Mouse (Mus musculus) cortical plate, adult 2 months (tissue): Measurements from ENCODE around the gene Pla2g3. TPM values are rescaled to one million over a fixed set of nuclear protein-coding genes. Genes with fewer than 3 reads are reported as not detected.

ENCODE experiments used
- H3K27ac ChIP-seq: fragments of 200-500 bp; 2 replicates; pipeline ENCODE4 v1.5.1; 2012; ENCODE audit warnings: low read length, control low read depth, inconsistent platforms; ENCODE audit not compliant: insufficient read depth
- H3K4me1 ChIP-seq: fragments of 200-500 bp; 2 replicates; pipeline ENCODE4 v1.6.1; 2011; ENCODE audit warnings: low read length; ENCODE audit not compliant: control insufficient read depth, insufficient read depth
- H3K4me3 ChIP-seq: fragments of 200-500 bp; 2 replicates; pipeline ENCODE4 v1.5.1; 2011; ENCODE audit warnings: mild to moderate bottlenecking, low read length, control low read depth; ENCODE audit not compliant: insufficient read depth
- CTCF ChIP-seq: fragments of 200-500 bp; IDR thresholded peaks from 2 replicates; pipeline ENCODE4 v1.5.1; 2011; ENCODE audit warnings: mild to moderate bottlenecking, control low read depth, low read length; ENCODE audit not compliant: insufficient read depth; ENCODE audit errors: extremely low read depth
- POLR2A ChIP-seq: fragments of 200-500 bp; IDR thresholded peaks from 2 replicates; pipeline ENCODE4 v1.6.1; 2011; ENCODE audit warnings: mild to moderate bottlenecking, low read length, control low read depth; ENCODE audit not compliant: insufficient read depth; ENCODE audit errors: extremely low read depth
- polyA plus RNA-seq: library from polyadenylated mRNA; depleted of rRNA; stranded (reverse); fragments of >200 nt; gene quantifications from 2 replicates; pipeline ENCODE4 v1.2.3, GENCODE M21; 2012

Gene Pla2g3
- polyA plus RNA-seq, 1 experiment, result 2.9 TPM

- Histone ChIP-seq H3K27ac (no peak overlapping the region), H3K4me1 (no peaks in the 10 kb centered on the region), H3K4me3 (no peak overlapping the region)
- TF ChIP-seq POLR2A (no peak), CTCF (no peak)
Measured at GRCm38 (mm10) chr11:3526207-3526606, 38.1 kb downstream of the Pla2g3 start.

DNA sequence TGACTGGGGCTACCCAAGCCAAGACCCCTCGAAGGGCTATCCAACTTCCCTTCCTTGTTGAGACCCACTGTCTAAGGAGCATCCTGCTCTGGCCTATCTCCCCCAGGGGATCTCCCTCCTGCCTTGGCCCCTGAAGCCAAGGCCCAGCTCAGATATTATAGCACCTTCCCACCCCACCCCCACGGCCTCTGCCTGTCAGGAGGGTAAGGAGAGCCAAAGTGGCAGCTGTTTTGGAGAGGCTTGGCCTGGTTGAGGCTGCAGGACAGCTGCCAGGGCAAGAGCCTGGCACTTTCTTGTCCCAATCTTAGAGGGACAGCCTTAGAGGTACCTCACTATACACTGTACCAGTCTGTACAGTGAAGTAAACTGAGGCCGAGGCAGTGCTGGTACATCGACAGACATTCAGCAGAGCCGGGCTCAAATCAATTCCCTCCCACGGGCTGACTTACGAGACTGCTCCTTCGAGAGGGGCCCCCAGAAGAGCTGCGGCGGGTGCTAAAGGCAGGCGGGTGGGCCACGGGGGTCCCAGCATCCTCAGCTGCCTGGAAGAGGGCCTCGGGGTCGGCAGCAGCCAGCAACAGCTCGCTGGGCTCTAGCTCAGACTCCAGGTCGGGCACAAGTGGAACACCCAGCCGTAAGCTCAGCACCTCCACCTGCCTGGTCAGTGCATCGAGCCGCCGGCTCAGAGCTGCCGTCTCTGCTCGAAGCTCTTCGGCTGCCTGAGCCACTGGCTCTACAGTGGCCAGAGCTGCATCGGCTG, 39.1 kb downstream of the Pla2g3 start:
- no peaks in the 10 kb centered on the region for H3K4me1 ChIP-seq
- H3K27ac ChIP-seq, result no peak overlapping the region
- H3K4me3 ChIP-seq, result no peak overlapping the region
- TF ChIP-seq CTCF (no peak), POLR2A (no peak)

DNA sequence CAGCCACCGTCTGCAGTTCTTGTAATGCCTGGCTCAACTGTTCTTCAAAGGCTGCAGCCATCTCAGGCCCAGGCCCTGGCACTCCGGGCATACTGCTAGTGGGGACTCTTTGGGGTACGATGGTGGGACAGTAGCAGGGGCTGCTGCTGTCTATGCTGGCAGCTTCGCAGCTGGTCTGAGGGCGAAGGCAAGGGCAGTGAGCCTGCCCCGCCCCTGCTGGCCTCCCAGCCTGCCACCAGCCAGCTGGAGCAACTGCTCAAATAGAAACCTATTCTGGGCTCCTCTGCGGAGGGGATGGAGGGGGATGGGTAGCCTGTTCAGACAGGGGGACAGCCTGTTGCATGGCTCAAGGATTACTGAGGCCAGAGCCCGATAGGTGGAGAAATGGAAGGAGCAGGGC, 39.7 kb downstream of the Pla2g3 start:
- no peak for TF ChIP-seq CTCF
- no peak overlapping the region for H3K27ac ChIP-seq

GRCm38 (mm10) chr11:3528208-3528607, 40.1 kb downstream of the Pla2g3 start:
- TF ChIP-seq CTCF, result no peak
- no peak for TF ChIP-seq POLR2A
- Histone ChIP-seq H3K4me3 (no peak overlapping the region), H3K4me1 (no peaks in the 10 kb centered on the region), H3K27ac (no peak overlapping the region)

More for the DNA sequence above, 39.7 kb downstream of the Pla2g3 start:
- H3K4me1 ChIP-seq, result no peaks in the 10 kb centered on the region
- no peak overlapping the region for H3K4me3 ChIP-seq

- TF ChIP-seq POLR2A, result no peak
- no peak for TF ChIP-seq CTCF
- no peak overlapping the region for H3K4me3 ChIP-seq
- H3K27ac ChIP-seq, result no peak overlapping the region
- no peaks in the 10 kb centered on the region for H3K4me1 ChIP-seq
Measured at GRCm38 (mm10) chr11:3529476-3530252, 41.6 kb downstream of the Pla2g3 start.

GRCm38 (mm10) chr11:3530731-3531130, 42.6 kb downstream of the Pla2g3 start:
- no peak for TF ChIP-seq POLR2A
- TF ChIP-seq CTCF, result no peak
- no peak overlapping the region for H3K27ac ChIP-seq
- H3K4me1 ChIP-seq, result no peaks in the 10 kb centered on the region
- no peak overlapping the region for H3K4me3 ChIP-seq

DNA sequence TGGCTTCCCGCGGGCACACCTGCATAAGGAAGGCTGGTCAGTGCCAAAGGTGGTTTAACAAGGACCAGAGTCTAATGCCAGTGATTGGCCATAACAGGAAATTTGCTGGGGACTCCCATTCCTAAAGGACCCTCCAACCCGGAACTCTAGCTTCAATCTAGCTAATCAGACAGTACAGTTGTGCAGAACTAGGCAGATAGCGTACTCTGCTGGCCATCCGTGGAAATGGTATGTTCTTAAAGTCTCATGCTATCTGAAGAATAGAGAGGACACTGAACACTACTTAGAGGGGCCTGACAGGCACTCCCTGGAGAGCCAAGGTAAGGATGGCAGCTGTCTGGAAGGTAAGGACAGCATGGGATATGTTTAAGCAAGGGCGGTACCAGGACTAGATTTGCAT, 43.5 kb downstream of the Pla2g3 start:
- TF ChIP-seq POLR2A (no peak), CTCF (peak; percentile 65)
- H3K4me3 ChIP-seq, result no peak overlapping the region
- no peaks in the 10 kb centered on the region for H3K4me1 ChIP-seq
- no peak overlapping the region for H3K27ac ChIP-seq

DNA sequence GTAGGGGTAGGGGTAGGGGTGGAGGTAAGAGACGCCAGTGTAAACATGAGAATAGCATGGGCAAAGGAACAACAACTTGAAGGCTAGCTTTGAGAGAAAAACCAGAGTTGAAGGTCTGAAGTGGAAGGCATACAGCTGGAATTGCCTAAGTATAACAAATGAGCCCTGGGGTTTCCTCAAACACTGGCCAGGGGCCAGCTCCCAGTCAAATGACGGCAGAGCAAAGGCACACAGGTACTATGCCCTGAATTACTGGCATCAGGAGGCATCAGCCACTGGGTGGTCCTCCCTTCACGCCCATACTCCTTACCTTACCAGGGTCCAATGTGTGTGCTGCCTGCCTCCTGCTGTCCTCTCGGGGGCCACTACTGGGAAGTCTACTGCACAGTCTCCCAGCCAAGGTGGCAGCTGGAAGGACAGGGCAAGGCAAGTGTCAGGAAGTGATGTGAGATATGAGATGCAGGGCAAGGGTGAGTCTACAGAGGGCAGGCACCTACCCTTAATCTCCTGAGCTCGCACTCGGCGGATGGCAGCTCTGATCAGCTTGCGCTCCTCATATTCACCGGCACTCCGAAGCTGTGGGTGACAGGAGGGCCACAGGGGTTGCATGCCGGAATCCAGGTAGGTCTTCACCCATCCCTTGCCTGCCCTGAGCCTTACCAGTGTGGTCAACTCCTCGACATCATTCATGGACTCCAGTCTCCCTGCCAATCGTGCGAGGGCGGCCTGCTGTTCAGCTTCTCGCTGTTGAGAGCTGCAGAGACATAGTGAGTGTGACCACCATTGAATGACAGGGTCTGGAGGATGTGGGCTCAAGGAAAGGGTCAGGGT, 44.2 kb downstream of the Pla2g3 start:
- Histone ChIP-seq H3K4me3 (no peak overlapping the region), H3K4me1 (no peaks in the 10 kb centered on the region), H3K27ac (no peak overlapping the region)
- TF ChIP-seq POLR2A (no peak), CTCF (no peak)

- H3K27ac ChIP-seq, result no peak overlapping the region
- TF ChIP-seq CTCF, result no peak
- no peak for TF ChIP-seq POLR2A
- H3K4me3 ChIP-seq, result no peak overlapping the region
- H3K4me1 ChIP-seq, result no peaks in the 10 kb centered on the region
Measured at GRCm38 (mm10) chr11:3533406-3533932, 45.4 kb downstream of the Pla2g3 start.
